ENCODE assay signal across 15 mouse cellular contexts in the genomic region with DNA sequence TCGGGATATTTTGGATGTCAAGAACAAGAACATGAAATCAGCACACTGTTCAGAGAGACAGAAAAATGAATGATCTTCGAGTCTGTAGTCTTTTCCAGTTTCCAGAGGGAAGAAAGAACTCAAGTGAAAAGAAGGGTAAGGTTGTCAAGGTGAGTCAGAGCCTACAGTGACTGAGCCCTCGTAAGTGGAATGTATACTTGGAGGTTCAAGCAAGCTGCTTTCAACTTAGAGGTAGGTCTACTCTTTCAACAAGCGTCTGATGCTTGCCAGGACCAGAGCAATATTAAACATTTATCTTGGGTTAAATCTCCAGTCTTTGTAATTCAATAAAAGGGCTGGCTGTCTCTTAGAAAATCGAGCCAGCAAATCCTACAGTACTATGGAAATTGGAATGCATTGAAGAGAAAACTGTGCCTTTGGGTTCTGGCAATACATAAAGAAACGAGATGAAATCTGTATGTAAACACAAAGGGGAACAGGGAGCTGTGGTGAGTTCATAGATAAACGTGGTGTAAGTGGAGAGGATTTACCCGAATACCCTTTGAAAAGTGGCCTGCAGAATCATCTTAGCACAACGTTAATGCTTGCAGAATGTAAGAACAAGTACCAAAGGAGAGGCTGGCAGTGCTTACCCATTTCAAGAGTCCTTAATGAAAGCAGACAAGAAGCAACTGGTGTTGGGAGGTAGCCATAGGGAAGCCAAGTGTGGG.
A peak's percentile ranks its signal among the peaks of the same experiment; 100 is the strongest.
DNase-seq lines count a peak whose midpoint lies in the region; ATAC-seq and TF ChIP-seq lines count a peak whose summit lies in the region.
"Had no signal": no experiment of that assay in that cellular context is flagged by ENCODE, and none has a peak within 500 bp of the region (broad histone marks: within the 10 kb centered on the region; RNA-seq: fewer than 3 reads in every experiment).

No protein-coding gene starts in this region.

- H3K36me3 ChIP-seq in kidney, adult 2 months (ENCODE audit: control insufficient read depth, insufficient read depth, low read length) = no peaks in the 10 kb centered on the region
- no peaks in the 10 kb centered on the region for H3K36me3 ChIP-seq in embryonic facial prominence, embryonic 14.5 days (ENCODE audit: control insufficient read depth, insufficient read depth, low read length)
- H3K36me3 ChIP-seq in intestine, embryonic 16.5 days (ENCODE audit: control insufficient read depth, insufficient read depth, low read length) = no peaks in the 10 kb centered on the region
- no peaks in the 10 kb centered on the region for H3K36me3 ChIP-seq in stomach, embryonic 15.5 days
- H3K36me3 ChIP-seq: kidney, embryonic 15.5 days; midbrain, embryonic 15.5 days had no signal

- no peak overlapping the region for H3K9ac ChIP-seq in embryonic facial prominence, embryonic 14.5 days (ENCODE audit: low read depth, low read length)
- H3K9ac ChIP-seq in intestine, embryonic 16.5 days (ENCODE audit: low read depth, low read length) = no peak overlapping the region
- H3K9ac ChIP-seq in stomach, embryonic 15.5 days = no peak overlapping the region
- H3K9ac ChIP-seq: kidney, embryonic 15.5 days; midbrain, embryonic 15.5 days had no signal

- no peaks in the 10 kb centered on the region for H3K4me1 ChIP-seq in kidney, adult 2 months (ENCODE audit: control insufficient read depth, insufficient read depth, low read length)
- H3K4me1 ChIP-seq in embryonic facial prominence, embryonic 14.5 days (ENCODE audit: control insufficient read depth, insufficient read depth, low read length) = peaks cover 7% of the 10 kb centered on the region
- no peaks in the 10 kb centered on the region for H3K4me1 ChIP-seq in intestine, embryonic 16.5 days (ENCODE audit: control insufficient read depth, insufficient read depth, low read length)
- no peaks in the 10 kb centered on the region for H3K4me1 ChIP-seq in stomach, embryonic 15.5 days
- H3K4me1 ChIP-seq: kidney, embryonic 15.5 days; midbrain, embryonic 15.5 days had no signal

- peak overlapping the region; percentile 31; the same call in 1 of the 2 replicates for H3K27ac ChIP-seq in kidney, adult 2 months (ENCODE audit: insufficient read depth, low read depth, low read length)
- H3K27ac ChIP-seq in embryonic facial prominence, embryonic 14.5 days (replicated peaks; ENCODE audit: low read depth, low read length) = peak overlapping the region; percentile 61
- H3K27ac ChIP-seq in intestine, embryonic 16.5 days (ENCODE audit: low read length) = peak overlapping the region; percentile 76
- H3K27ac ChIP-seq in stomach, embryonic 15.5 days = peak overlapping the region; percentile 83
- H3K27ac ChIP-seq in layer of hippocampus, adult 2 months = no peak overlapping the region
- H3K27ac ChIP-seq: hindbrain, postnatal 0 days; kidney, embryonic 15.5 days; midbrain, embryonic 15.5 days had no signal

- no peak for DNase-seq in kidney, adult 2 months
- no peak for DNase-seq in kidney, postnatal 36 days
- peak; percentile 91 for DNase-seq in embryonic facial prominence, embryonic 14.5 days (ENCODE audit: low spot score)
- DNase-seq in left cerebral cortex, adult 18-20 months (ENCODE audit: low spot score in 2 of 2) = no peak
- no peak for DNase-seq in layer of hippocampus, adult 2 months (ENCODE audit: low spot score in 2 of 2)
- DNase-seq: adrenal gland, postnatal 14 days; cerebellum, adult 9-11 months; heart, postnatal 4 days; thymus, postnatal 14 days had no signal

- ATAC-seq in embryonic facial prominence, embryonic 14.5 days (ENCODE audit: low read depth) = peak; percentile 95
- ATAC-seq in intestine, embryonic 16.5 days = peak; percentile 65; the same call in 1 of the 2 replicates
- peak; percentile 50; the same call in 1 of the 2 replicates for ATAC-seq in stomach, embryonic 15.5 days (ENCODE audit: insufficient read depth, low FRiP score, low read depth)
- ATAC-seq: CD4-positive, CD25-positive, alpha-beta regulatory T cell, adult 4 months; hindbrain, postnatal 0 days; midbrain, embryonic 15.5 days had no signal

- H3K4me2 ChIP-seq in embryonic facial prominence, embryonic 14.5 days (ENCODE audit: low read depth, low read length) = no peak overlapping the region
- no peak overlapping the region for H3K4me2 ChIP-seq in intestine, embryonic 16.5 days (ENCODE audit: low read depth, low read length)
- H3K4me2 ChIP-seq in stomach, embryonic 15.5 days = no peak overlapping the region
- H3K4me2 ChIP-seq: kidney, embryonic 15.5 days; midbrain, embryonic 15.5 days had no signal

- WGBS in kidney, adult 2 months = 62% methylated on average over 9 of the region's 9 CpGs
- WGBS in embryonic facial prominence, embryonic 14.5 days = 32% methylated on average over 9 of the region's 9 CpGs
- WGBS in intestine, embryonic 16.5 days = 34% methylated on average over 9 of the region's 9 CpGs
- 24% methylated on average over 9 of the region's 9 CpGs for WGBS in stomach, embryonic 15.5 days

- H3K4me3 ChIP-seq in kidney, adult 2 months (ENCODE audit: insufficient read depth, low read depth, low read length) = no peak overlapping the region
- no peak overlapping the region for H3K4me3 ChIP-seq in embryonic facial prominence, embryonic 14.5 days (ENCODE audit: low read depth, low read length)
- no peak overlapping the region for H3K4me3 ChIP-seq in intestine, embryonic 16.5 days (ENCODE audit: low read length)
- no peak overlapping the region for H3K4me3 ChIP-seq in stomach, embryonic 15.5 days (replicated peaks)
- no peak overlapping the region for H3K4me3 ChIP-seq in layer of hippocampus, adult 2 months
- H3K4me3 ChIP-seq: kidney, embryonic 15.5 days; midbrain, embryonic 15.5 days had no signal

- TF ChIP-seq CTCF in kidney, adult 2 months (conservative IDR thresholded peaks at IDR 0.05; ENCODE audit: insufficient read depth, insufficient read length, low read depth, low read length) = no peak
- no peak for TF ChIP-seq CTCF in layer of hippocampus, adult 2 months (conservative IDR thresholded peaks at IDR 0.05)

- no peak for TF ChIP-seq POLR2A in kidney, adult 2 months (IDR thresholded peaks at IDR 0.05; ENCODE audit: low read depth, low read length)

- no peaks in the 10 kb centered on the region for H3K27me3 ChIP-seq in kidney, adult 2 months (replicated peaks; ENCODE audit: control insufficient read depth, insufficient read depth, low read length)
- H3K27me3 ChIP-seq in embryonic facial prominence, embryonic 14.5 days (replicated peaks; ENCODE audit: control insufficient read depth, insufficient read depth, low read length) = no peaks in the 10 kb centered on the region
- no peaks in the 10 kb centered on the region for H3K27me3 ChIP-seq in intestine, embryonic 16.5 days (replicated peaks; ENCODE audit: control insufficient read depth, insufficient read depth, low read length)
- H3K27me3 ChIP-seq in stomach, embryonic 15.5 days (replicated peaks) = no peaks in the 10 kb centered on the region
- H3K27me3 ChIP-seq: kidney, embryonic 15.5 days; midbrain, embryonic 15.5 days had no signal

- H3K9me3 ChIP-seq in embryonic facial prominence, embryonic 14.5 days (ENCODE audit: control insufficient read depth, low read length) = no peaks in the 10 kb centered on the region
- no peaks in the 10 kb centered on the region for H3K9me3 ChIP-seq in intestine, embryonic 16.5 days (ENCODE audit: control insufficient read depth, low read length)
- H3K9me3 ChIP-seq in stomach, embryonic 15.5 days = no peaks in the 10 kb centered on the region
- H3K9me3 ChIP-seq: kidney, embryonic 15.5 days; midbrain, embryonic 15.5 days had no signal
